Mouse (Mus musculus) liver, embryonic 16.5 days (tissue): ENCODE data around the gene Dera. TPM values are rescaled to one million over a fixed set of nuclear protein-coding genes. Genes with fewer than 3 reads are reported as not detected.
"Not testable (repeated sequence)": the region's sequence is repeated elsewhere in the genome, so short reads cannot be mapped to it uniquely, and the experiment has no call there.

Experiments
- ATAC-seq: fragments of 200-750 bp; cut with Nextera tagmentation; 2 replicates; pipeline ENCODE4 v1.8.0; 2017; ENCODE audit warnings: low read depth, mild to moderate bottlenecking, moderate number of reproducible peaks, moderate library complexity
- H3K27ac ChIP-seq: fragments of 300-500 bp; sonication (generic); 2 replicates; pipeline ENCODE4 v1.5.1; 2014; ENCODE audit warnings: mild to moderate bottlenecking, low read length
- H3K27me3 ChIP-seq: fragments of 300-500 bp; sonication (generic); 2 replicates; pipeline ENCODE4 v1.6.1; 2014; ENCODE audit warnings: low read depth, low read length, mixed read lengths; ENCODE audit not compliant: control insufficient read depth, insufficient read depth
- H3K36me3 ChIP-seq: fragments of 300-500 bp; sonication (generic); 2 replicates; pipeline ENCODE4 v1.6.1; 2014; ENCODE audit warnings: mild to moderate bottlenecking; ENCODE audit not compliant: control insufficient read depth, insufficient read depth
- H3K4me1 ChIP-seq: fragments of 300-500 bp; sonication (generic); 2 replicates; pipeline ENCODE4 v1.6.1; 2014; ENCODE audit warnings: low read depth, low read length, mixed read lengths; ENCODE audit not compliant: control insufficient read depth
- H3K4me2 ChIP-seq: fragments of 300-500 bp; sonication (generic); 2 replicates; pipeline ENCODE4 v1.6.1; 2014; ENCODE audit warnings: low read depth, low read length, mixed read lengths
- H3K4me3 ChIP-seq: fragments of 300-500 bp; sonication (generic); 2 replicates; pipeline ENCODE4 v1.5.1; 2014; ENCODE audit warnings: low read depth, mild to moderate bottlenecking, low read length
- H3K9ac ChIP-seq: fragments of 300-500 bp; sonication (generic); 2 replicates; pipeline ENCODE4 v1.6.1; 2014; ENCODE audit warnings: low read depth, low read length
- H3K9me3 ChIP-seq: fragments of 300-500 bp; sonication (generic); replicated peaks from 2 replicates; pipeline ENCODE4 v1.6.1; 2016; ENCODE audit warnings: low read length; ENCODE audit not compliant: control insufficient read depth
- WGBS: fragments of 180-500 bp; shearing (Covaris S2); extraction: QIAGEN DNeasy Blood & Tissue Kit; methylation state at CpG from one replicate; pipeline ENCODE4 v1.1.7; 2014; ENCODE audit not compliant: insufficient replicate concordance; 5-methylcytosine and 5-hydroxymethylcytosine counted together
- polyA plus RNA-seq: library from polyadenylated mRNA; unstranded; fragments of >200 nt; fragmentation: Nextera tagmentation; extraction: Ambion mirVana; gene quantifications from 2 replicates; pipeline ENCODE4 v1.2.1, GENCODE M21; 2015

Gene Dera
- 38.9 and 40.6 TPM in 2 replicates for polyA plus RNA-seq

GRCm38 (mm10) chr6:137754056-137754856, at the start of gene Dera:
Dera (plus strand) TSS chr6:137754546.
- peaks cover 7% of the 10 kb centered on the region for H3K4me1 ChIP-seq
- no peaks in the 10 kb centered on the region for H3K9me3 ChIP-seq
- peak within 1 kb of the TSS; percentile 58 for H3K4me2 ChIP-seq
- H3K36me3 ChIP-seq, result peaks cover 16% of the 10 kb centered on the region
- peak within 1 kb of the TSS; percentile 67 for H3K9ac ChIP-seq
- 12% methylated on average over 26 of the region's 26 CpGs for WGBS
- no peaks in the 10 kb centered on the region for H3K27me3 ChIP-seq
- H3K4me3 ChIP-seq, result peak within 1 kb of the TSS; percentile 68
- H3K27ac ChIP-seq, result peak within 1 kb of the TSS; percentile 61
- peak; percentile 96 for ATAC-seq

- H3K9ac ChIP-seq, result no peak overlapping the region
- H3K27ac ChIP-seq, result no peak overlapping the region
- no peak for ATAC-seq
- 75% methylated on average over 10 of the region's 10 CpGs for WGBS
- no peaks in the 10 kb centered on the region for H3K36me3 ChIP-seq
- no peaks in the 10 kb centered on the region for H3K4me1 ChIP-seq
- no peak overlapping the region for H3K4me3 ChIP-seq
- no peaks in the 10 kb centered on the region for H3K27me3 ChIP-seq
- no peaks in the 10 kb centered on the region for H3K9me3 ChIP-seq
- no peak overlapping the region for H3K4me2 ChIP-seq
These were observed 48.1 kb upstream of the Dera start for GRCm38 (mm10) chr6:137706209-137706608.

GRCm38 (mm10) chr6:137708726-137709405, 45.5 kb upstream of the Dera start:
- not testable (repeated sequence) for H3K27me3 ChIP-seq, H3K4me2 ChIP-seq, H3K9ac ChIP-seq, H3K4me1 ChIP-seq, H3K36me3 ChIP-seq, H3K4me3 ChIP-seq, H3K27ac ChIP-seq, ATAC-seq, H3K9me3 ChIP-seq
- WGBS, result 65% methylated on average over 13 of the region's 13 CpGs

- H3K36me3 ChIP-seq, result no peaks in the 10 kb centered on the region
- H3K4me1 ChIP-seq, result no peaks in the 10 kb centered on the region
- H3K9me3 ChIP-seq, result no peaks in the 10 kb centered on the region
- no peak overlapping the region for H3K9ac ChIP-seq
- no peak overlapping the region for H3K4me2 ChIP-seq
- no peak overlapping the region for H3K4me3 ChIP-seq
- ATAC-seq, result no peak
- WGBS, result 67% methylated on average over 14 of the region's 14 CpGs
- no peak overlapping the region for H3K27ac ChIP-seq
- H3K27me3 ChIP-seq, result no peaks in the 10 kb centered on the region
These were observed 43.9 kb upstream of the Dera start for GRCm38 (mm10) chr6:137710179-137711037.

GRCm38 (mm10) chr6:137712654-137713309, 41.6 kb upstream of the Dera start:
- Histone ChIP-seq H3K27me3 (no peaks in the 10 kb centered on the region), H3K4me2 (no peak overlapping the region), H3K9me3 (no peaks in the 10 kb centered on the region), H3K36me3 (no peaks in the 10 kb centered on the region), H3K9ac (no peak overlapping the region), H3K27ac (no peak overlapping the region), H3K4me1 (no peaks in the 10 kb centered on the region), H3K4me3 (no peak overlapping the region)
- 37% methylated on average over 7 of the region's 7 CpGs for WGBS
- peak; percentile 41 for ATAC-seq

- Histone ChIP-seq H3K36me3 (no peaks in the 10 kb centered on the region), H3K27me3 (no peaks in the 10 kb centered on the region)
- no peak; the same call in 1 of the 2 replicates for ATAC-seq
These were observed 41.1 kb upstream of the Dera start for GRCm38 (mm10) chr6:137713310-137713664.

GRCm38 (mm10) chr6:137716802-137717201, 37.5 kb upstream of the Dera start:
- 0 out of 2 replicates have a peak, but pooled peaks have one; percentile 19 for ATAC-seq
- no peak overlapping the region for H3K4me2 ChIP-seq
- H3K9ac ChIP-seq, result no peak overlapping the region
- H3K36me3 ChIP-seq, result no peaks in the 10 kb centered on the region
- WGBS, result 36% methylated on average over 5 of the region's 5 CpGs
- H3K27ac ChIP-seq, result no peak overlapping the region
- H3K4me1 ChIP-seq, result no peaks in the 10 kb centered on the region
- H3K4me3 ChIP-seq, result no peak overlapping the region
- H3K27me3 ChIP-seq, result no peaks in the 10 kb centered on the region
- no peaks in the 10 kb centered on the region for H3K9me3 ChIP-seq

More at GRCm38 (mm10) chr6:137713310-137713664, 41.1 kb upstream of the Dera start:
- no peak overlapping the region for H3K4me2 ChIP-seq
- H3K4me3 ChIP-seq, result no peak overlapping the region
- no peak overlapping the region for H3K9ac ChIP-seq
- H3K9me3 ChIP-seq, result no peaks in the 10 kb centered on the region
- H3K27ac ChIP-seq, result no peak overlapping the region
- WGBS, result 74% methylated on average over 3 of the region's 3 CpGs
- no peaks in the 10 kb centered on the region for H3K4me1 ChIP-seq

- WGBS, result 65% methylated on average over 15 of the region's 15 CpGs
- no peak overlapping the region for H3K4me2 ChIP-seq
- no peaks in the 10 kb centered on the region for H3K36me3 ChIP-seq
- H3K4me3 ChIP-seq, result no peak overlapping the region
- H3K9me3 ChIP-seq, result no peaks in the 10 kb centered on the region
- H3K27me3 ChIP-seq, result no peaks in the 10 kb centered on the region
- H3K4me1 ChIP-seq, result no peaks in the 10 kb centered on the region
- H3K27ac ChIP-seq, result no peak overlapping the region
- H3K9ac ChIP-seq, result no peak overlapping the region
- ATAC-seq, result no peak
These were observed 32.0 kb upstream of the Dera start for GRCm38 (mm10) chr6:137722220-137722931.
